Mouse (Mus musculus): ENCODE data around the gene Utp11. TPM values are rescaled to one million over a fixed set of nuclear protein-coding genes. Genes with fewer than 3 reads are reported as not detected.

Gene Utp11
- polyA plus RNA-seq, 1 experiment: 0.85 TPM

DNA sequence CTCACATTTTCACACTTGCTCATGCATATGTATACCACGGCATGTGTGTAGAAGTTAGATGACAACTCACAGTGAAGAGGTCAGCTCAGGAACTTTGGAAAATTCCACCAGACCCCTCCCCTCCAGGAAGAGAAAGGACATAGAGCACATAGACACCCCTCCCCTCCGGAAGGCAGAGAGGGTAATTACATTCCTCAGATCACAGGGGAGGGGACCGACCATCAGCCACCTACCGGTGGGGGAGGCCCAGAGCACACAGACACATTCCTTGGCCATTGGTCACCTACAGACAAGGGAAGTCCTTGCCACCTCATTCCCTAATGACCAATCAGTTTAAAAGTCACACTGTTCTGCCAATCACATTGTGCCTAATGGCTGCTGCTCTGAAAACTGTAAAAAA, 61.9 kb downstream of the Utp11 start:
- no peak overlapping the region for H3K4me3 ChIP-seq (ENCODE audit: low read depth, low read length)
- H3K4me1 ChIP-seq (ENCODE audit: control insufficient read depth, insufficient read depth, insufficient read length, low read length): no peaks in the 10 kb centered on the region
- H3K27me3 ChIP-seq (ENCODE audit: control insufficient read depth, insufficient read depth, low read length): no peaks in the 10 kb centered on the region
- H3K27ac ChIP-seq (ENCODE audit: insufficient read depth, low read depth, low read length): no peak overlapping the region
- TF ChIP-seq CTCF (IDR thresholded peaks at IDR 0.05; ENCODE audit: extremely low read depth, insufficient read length, insufficient replicate concordance, low read depth, low read length): no peak
- no peak for TF ChIP-seq POLR2A (IDR thresholded peaks at IDR 0.05; ENCODE audit: low read depth, low read length)
- H3K36me3 ChIP-seq (ENCODE audit: control insufficient read depth, insufficient read depth, low read length): no peaks in the 10 kb centered on the region
- 40% methylated on average over 4 of the region's 4 CpGs for WGBS

Other genes starting within 250 kb of the Utp11 start
- not detected in 2 replicates for gene 3100002H09Rik, start 82.8 kb downstream of the Utp11 start, polyA plus RNA-seq (2012; rRNA removed)
- gene Pou3f1, start 36.8 kb downstream of the Utp11 start, polyA plus RNA-seq (2012; rRNA removed): 0.04 and 0.09 TPM in 2 replicates
- 6.8 and 9.2 TPM in 2 replicates for gene Fhl3, start 7.1 kb upstream of the Utp11 start, polyA plus RNA-seq (2012; rRNA removed)
- gene Sf3a3, start 21.2 kb upstream of the Utp11 start, polyA plus RNA-seq (2012; rRNA removed): 3.3 and 7.2 TPM in 2 replicates
- 21.8 and 26.7 TPM in 2 replicates for gene Inpp5b, start 48.2 kb upstream of the Utp11 start, polyA plus RNA-seq (2012; rRNA removed)
- gene Mtf1, start 108.5 kb upstream of the Utp11 start, polyA plus RNA-seq (2012; rRNA removed): 2.8 and 12.4 TPM in 2 replicates
- 22.4 and 24.3 TPM in 2 replicates for gene Yrdc, start 157.1 kb upstream of the Utp11 start, polyA plus RNA-seq (2012; rRNA removed)
- gene 1110065P20Rik, start 157.6 kb upstream of the Utp11 start, polyA plus RNA-seq (2012; rRNA removed): 29.9 and 31.4 TPM in 2 replicates
- 0.25 and 0.33 TPM in 2 replicates for gene Maneal, start 168.6 kb upstream of the Utp11 start, polyA plus RNA-seq (2012; rRNA removed)
- gene Epha10, start 187.3 kb upstream of the Utp11 start, polyA plus RNA-seq (2012; rRNA removed): not detected in 2 replicates
- 5.2 and 7.1 TPM in 2 replicates for gene 9930104L06Rik, start 243.4 kb upstream of the Utp11 start, polyA plus RNA-seq (2012; rRNA removed)
- 8.4 and 18.7 TPM in 2 replicates for gene Cdca8, start 245.7 kb upstream of the Utp11 start, polyA plus RNA-seq (2012; rRNA removed)